Mouse (Mus musculus) activated CD4-positive, CD25-positive, alpha-beta regulatory T cell, adult 9 weeks (primary cell): ENCODE measurements around the gene Kif27. TPM values are rescaled to one million over a fixed set of nuclear protein-coding genes. Genes with fewer than 3 reads are reported as not detected.

Experiments
- polyA plus RNA-seq: library from polyadenylated mRNA; unstranded; fragments of 100-300 nt; shearing (Covaris generic); gene quantifications from one replicate; pipeline ENCODE4 v1.2.1, GENCODE M21; 2017

The Kif27 gene
- polyA plus RNA-seq, result not detected

DNA sequence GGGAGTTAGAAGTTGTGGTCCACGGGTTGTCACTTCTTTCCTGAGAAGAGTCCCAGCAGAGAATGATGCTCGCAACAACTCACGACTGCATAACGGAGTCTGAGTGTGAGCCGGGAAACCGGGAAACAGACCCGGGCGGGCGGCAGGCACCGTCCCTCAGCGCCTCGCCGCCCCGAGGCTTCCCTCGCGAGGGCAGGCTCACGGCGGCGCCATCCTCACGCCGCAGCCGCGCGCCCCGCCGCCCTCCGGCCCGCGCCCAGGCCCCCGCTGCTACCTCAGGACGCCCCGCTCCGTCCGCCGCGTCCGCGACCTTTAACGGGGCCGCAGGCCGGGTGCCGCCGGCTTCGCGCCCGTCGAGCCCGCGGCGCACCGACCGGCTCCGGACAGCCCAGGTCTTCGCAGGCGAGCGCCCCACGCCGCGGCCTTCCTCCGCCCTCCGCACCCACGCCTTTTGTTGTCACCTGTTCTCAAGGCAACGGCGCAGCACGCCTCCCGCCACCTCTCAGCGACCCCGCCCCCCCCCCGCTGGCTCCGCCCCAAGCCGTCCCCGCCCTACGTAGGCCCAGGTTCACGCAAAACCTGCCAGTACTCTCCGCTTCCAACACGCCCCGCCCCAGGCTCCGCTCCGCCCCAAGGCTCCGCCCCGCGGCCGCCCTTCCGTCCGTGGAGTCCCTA lies at the start of gene Kif27:
Kif27 (minus strand) TSS at position 494 of the 675 bp plus-strand sequence.

DNA sequence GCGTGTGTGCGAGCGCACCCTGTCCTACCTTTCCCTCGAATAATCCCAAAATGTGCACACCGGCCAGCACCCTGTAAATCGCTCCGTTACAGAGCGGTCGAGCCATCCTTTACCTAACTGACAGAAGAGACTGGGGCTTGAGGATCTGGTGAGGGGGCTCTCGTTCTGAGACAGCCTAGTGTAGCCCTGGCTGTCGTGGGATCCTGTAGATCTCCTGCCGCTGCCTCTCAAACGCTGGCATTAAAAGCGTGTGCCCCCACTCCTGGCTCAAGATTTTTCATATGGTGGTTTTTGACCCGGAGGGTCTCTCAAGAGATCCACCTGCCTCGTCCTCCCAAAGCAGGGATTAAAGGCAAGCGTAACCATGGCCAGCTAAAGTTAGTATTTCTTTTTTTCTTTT lies 44.3 kb upstream of the Kif27 start, which contains the start of gene Hnrnpk:
Hnrnpk (minus strand) TSS at position 101 of the 400 bp plus-strand sequence.

DNA sequence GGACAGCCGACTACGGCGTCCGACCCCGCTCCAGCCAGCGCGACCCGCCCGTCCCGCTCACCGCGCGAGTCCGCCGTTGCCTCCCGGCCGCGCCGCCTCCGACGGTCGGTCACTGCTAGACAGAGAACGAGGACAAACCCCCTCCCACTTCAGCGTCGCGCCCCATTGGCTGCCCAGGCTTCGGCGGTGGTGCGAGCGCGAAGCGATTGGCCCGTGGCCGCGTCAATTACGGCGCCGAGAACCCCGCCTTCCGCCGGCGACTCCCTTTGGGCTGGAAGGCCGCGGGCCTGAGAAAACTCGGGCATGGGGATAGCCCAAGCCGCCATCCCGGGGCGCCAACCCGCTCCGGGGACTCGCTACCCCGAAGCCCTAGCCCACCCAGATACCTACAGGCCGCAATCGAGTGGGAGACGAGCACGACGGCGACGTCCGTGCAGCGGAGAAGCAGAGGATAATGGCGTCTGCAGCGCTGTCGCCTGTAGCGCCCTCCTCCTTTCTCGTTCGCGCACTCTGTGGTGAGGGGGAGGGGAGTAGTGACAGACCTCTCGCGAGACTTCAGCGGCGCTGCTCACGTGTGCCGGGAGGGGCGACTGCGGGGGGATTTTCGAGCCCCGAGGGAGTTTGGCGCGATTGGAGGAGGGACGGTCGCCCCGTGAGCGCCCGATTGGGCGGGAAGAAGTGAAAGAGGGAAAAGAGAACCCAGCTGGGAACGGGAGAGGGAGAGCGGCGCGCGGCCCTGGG lies 43.3 kb upstream of the Kif27 start, which contains the start of gene Rmi1:
Rmi1 (plus strand) TSS at position 246 of the 741 bp plus-strand sequence.

DNA sequence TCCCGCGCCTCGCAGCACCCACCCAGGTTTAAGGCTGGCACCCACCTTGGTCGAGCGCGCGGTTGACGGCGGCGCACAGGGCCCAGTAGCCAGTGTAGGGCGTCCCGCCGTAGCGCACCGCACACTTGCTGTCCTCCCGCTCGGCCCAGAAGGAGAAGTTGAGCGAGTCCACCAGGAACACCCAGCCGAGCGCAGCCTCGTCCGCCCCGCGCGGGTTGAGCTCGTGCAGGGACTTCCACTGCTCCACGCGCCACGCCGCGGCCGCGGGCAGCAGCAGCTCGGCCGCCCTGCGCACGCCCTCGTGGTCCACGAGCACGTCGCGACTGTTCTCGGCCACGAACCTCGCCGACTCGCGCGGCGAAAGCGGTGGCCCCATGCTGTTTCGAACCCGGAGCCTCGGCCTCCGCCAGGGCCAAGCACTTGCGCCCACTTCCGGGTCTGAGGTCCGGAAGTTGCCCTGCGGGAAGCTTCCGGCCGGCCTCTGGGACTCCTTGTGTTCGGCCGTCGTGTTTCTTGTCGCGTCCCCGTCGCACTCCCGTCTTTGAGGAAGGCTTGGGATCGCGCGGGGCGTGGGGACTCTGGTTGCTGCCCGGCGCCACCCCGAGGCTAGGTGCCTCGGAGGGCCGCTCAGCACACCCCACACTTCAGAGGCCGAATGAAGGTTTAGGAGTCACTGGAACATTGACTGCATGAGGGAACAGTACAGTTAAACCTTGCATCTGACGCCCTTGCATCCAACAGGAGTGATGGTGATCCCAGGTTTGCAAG lies 26.0 kb upstream of the Kif27 start, which contains the start of gene 2210016F16Rik:
2210016F16Rik (minus strand) TSS at position 447 of the 768 bp plus-strand sequence.

DNA sequence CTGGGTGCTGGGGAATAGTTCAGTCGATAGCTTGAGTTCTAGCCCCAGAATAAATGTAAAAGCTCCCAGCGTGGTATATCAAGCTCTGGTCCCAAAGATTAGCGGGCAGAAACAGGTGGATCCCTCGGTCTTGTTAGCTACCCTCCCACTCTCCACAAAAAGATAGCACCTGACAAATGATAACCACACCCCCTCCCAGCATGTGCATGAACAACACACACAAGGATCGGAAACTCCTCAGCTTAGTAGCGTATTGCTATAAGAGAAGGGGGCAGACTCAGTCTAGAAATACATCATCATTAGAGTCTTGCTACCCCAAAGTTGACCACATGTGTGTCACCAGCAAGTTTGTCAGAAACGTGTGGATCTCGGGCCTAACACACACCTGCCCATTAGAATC lies 83.3 kb downstream of the Kif27 start, which contains the start of gene Gkap1:
Gkap1 (minus strand) TSS at position 101 of the 400 bp plus-strand sequence.

Other genes starting within 250 kb of the Kif27 start
- gene Klhl3, start 245.5 kb downstream of the Kif27 start, polyA plus RNA-seq, result 2.5 TPM
- gene Hnrnpa0, start 230.6 kb downstream of the Kif27 start, polyA plus RNA-seq, result 7.6 TPM
- 210 TPM for gene Idnk, start 201.5 kb downstream of the Kif27 start, polyA plus RNA-seq
- gene Ubqln1, start 143.5 kb downstream of the Kif27 start, polyA plus RNA-seq, result 10.3 TPM
- gene Gkap1, start 83.4 kb downstream of the Kif27 start, polyA plus RNA-seq, result 0.54 TPM
- 10.0 TPM for gene 2210016F16Rik, start 26.1 kb upstream of the Kif27 start, polyA plus RNA-seq
- gene Rmi1, start 43.1 kb upstream of the Kif27 start, polyA plus RNA-seq, result 42.8 TPM
- gene Hnrnpk, start 44.2 kb upstream of the Kif27 start, polyA plus RNA-seq, result 2,660 TPM